Mouse (Mus musculus): Measurements from ENCODE around the gene Myl12a.

Gene Myl12a

GRCm38 (mm10) chr17:71010646-71011242, 8.1 kb upstream of the Myl12a start:
- DNase-seq (ENCODE audit: low read depth, low spot score), result no peak

- no peak for DNase-seq (ENCODE audit: low read depth, low spot score)
These were observed 7.1 kb upstream of the Myl12a start for GRCm38 (mm10) chr17:71009751-71010150.

GRCm38 (mm10) chr17:71008676-71009075, 6.0 kb upstream of the Myl12a start:
- DNase-seq (ENCODE audit: low read depth, low spot score), result no peak

- DNase-seq (ENCODE audit: low read depth, low spot score), result no peak
These were observed 4.3 kb upstream of the Myl12a start for GRCm38 (mm10) chr17:71006976-71007375.

- DNase-seq (ENCODE audit: low read depth, low spot score), result no peak
These were observed 1.7 kb upstream of the Myl12a start for GRCm38 (mm10) chr17:71004186-71004960.

- DNase-seq (ENCODE audit: low read depth, low spot score), result no peak
These were observed 1.0 kb upstream of the Myl12a start for GRCm38 (mm10) chr17:71003721-71004120.

- no peak for DNase-seq (ENCODE audit: low read depth, low spot score)
These were observed 434 bp upstream of the Myl12a start for GRCm38 (mm10) chr17:71003112-71003511.

- DNase-seq (ENCODE audit: low read depth, low spot score), result peak; percentile 96
These were observed 466 bp downstream of the Myl12a start, which contains the start of gene Myom1 for GRCm38 (mm10) chr17:71002081-71002743. Gene Myom1 (plus strand): TSS chr17:71002633.

GRCm38 (mm10) chr17:71001699-71002080, 988 bp downstream of the Myl12a start:
- DNase-seq (ENCODE audit: low read depth, low spot score), result peak; percentile 40

- DNase-seq (ENCODE audit: low read depth, low spot score), result no peak
These were observed 1.6 kb downstream of the Myl12a start for GRCm38 (mm10) chr17:71001067-71001466.

GRCm38 (mm10) chr17:71000255-71000654, 2.4 kb downstream of the Myl12a start:
- DNase-seq (ENCODE audit: low read depth, low spot score), result no peak

GRCm38 (mm10) chr17:70999187-70999586, 3.5 kb downstream of the Myl12a start:
- no peak for DNase-seq (ENCODE audit: low read depth, low spot score)

- no peak for DNase-seq (ENCODE audit: low read depth, low spot score)
These were observed 4.2 kb downstream of the Myl12a start for GRCm38 (mm10) chr17:70998400-70998975.

GRCm38 (mm10) chr17:70997836-70998235, 4.8 kb downstream of the Myl12a start:
- DNase-seq (ENCODE audit: low read depth, low spot score), result no peak

- DNase-seq (ENCODE audit: low read depth, low spot score), result no peak
These were observed 7.1 kb downstream of the Myl12a start for GRCm38 (mm10) chr17:70995551-70995950.

- DNase-seq (ENCODE audit: low read depth, low spot score), result no peak
These were observed 8.0 kb downstream of the Myl12a start for GRCm38 (mm10) chr17:70994671-70995070.

GRCm38 (mm10) chr17:70993385-70993807, 9.3 kb downstream of the Myl12a start:
- no peak for DNase-seq (ENCODE audit: low read depth, low spot score)

- DNase-seq (ENCODE audit: low read depth, low spot score), result no peak
These were observed 10.0 kb downstream of the Myl12a start for GRCm38 (mm10) chr17:70992662-70993061.

GRCm38 (mm10) chr17:70991706-70992625, 10.7 kb downstream of the Myl12a start:
- DNase-seq (ENCODE audit: low read depth, low spot score), result no peak

GRCm38 (mm10) chr17:70990403-70991303, 12.0 kb downstream of the Myl12a start:
- peak; percentile 83 for DNase-seq (ENCODE audit: low read depth, low spot score)
